Mouse (Mus musculus): ENCODE measurements around the gene Immt.
"Not testable (repeated sequence)": the region's sequence is repeated elsewhere in the genome, so short reads cannot be mapped to it uniquely, and the experiment has no call there.

Gene Immt

DNA sequence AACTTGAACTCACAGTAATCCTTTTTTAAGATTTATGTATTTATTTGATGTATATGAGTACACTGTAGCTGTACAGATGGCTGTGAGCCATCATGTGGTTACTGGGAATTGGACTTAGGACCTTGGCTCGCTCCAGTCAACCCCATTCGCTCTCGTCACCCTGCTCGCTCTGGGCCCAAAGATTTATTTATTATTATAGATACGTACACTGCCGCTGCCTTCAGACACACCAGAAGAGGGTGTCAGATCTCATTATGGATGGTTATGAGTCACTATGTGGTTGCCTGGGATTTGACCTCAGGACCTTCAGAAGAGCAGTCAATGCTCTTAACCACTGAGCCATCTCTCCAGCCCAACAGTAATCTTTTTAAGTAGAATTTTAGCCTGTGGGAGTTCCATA, 15.8 kb downstream of the Immt start:
- DNase-seq, result not testable (repeated sequence)

DNA sequence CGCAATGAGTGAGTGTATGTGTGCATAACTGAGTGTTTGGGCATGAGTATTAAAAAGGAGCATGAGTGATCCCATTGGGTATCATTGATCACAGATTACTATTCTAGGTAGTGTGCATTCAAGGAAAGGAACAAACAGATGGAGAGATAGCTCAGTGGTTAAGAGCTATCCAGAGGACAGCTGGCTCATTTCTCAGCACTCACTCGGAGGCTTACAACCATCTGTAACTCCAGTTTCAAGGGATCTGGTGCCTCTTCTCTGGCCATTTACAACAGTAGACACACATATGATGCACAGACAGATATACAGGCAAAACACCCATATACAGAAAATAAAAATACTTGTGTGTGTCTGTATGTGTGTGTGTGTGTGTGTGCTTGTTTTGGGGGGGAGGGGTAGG, 36.6 kb downstream of the Immt start:
- DNase-seq, result no peak

DNA sequence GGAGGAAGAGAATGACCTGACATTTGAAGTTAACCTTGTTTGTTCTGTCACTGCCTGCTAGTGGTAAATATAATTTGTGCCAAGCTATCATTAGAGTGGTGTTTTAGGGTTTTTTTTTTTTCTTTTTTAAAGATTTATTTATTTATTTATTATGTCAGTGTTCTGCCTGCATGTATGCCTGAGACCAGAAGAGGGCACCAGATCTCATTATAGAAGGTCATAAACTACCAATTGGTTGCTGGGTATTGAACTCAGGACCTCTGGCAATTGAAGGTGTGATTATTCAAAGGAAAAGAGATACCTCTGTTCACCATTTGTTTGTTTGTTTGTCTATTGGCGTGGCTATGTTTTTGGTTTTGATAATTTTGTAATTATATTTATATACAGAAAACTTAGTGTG, 37.7 kb downstream of the Immt start:
- DNase-seq, result no peak

DNA sequence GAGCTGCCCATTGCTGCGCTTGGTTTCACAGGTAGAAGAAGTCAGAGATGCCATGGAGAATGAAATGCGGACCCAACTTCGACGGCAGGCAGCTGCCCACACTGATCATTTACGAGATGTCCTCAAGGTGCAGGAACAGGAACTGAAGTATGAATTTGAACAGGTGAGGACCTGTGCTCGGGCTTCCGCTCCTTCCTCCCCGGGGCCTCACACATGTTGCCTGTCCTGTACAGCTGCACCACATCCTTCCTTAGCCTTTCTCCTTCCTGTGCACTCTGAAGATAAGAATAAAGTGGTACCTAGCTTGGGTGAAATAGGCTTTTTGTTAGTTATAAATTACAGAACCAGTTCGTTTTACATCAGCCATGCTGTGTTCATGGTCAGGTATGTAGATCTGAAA, 40.3 kb downstream of the Immt start:
- no peak for DNase-seq

DNA sequence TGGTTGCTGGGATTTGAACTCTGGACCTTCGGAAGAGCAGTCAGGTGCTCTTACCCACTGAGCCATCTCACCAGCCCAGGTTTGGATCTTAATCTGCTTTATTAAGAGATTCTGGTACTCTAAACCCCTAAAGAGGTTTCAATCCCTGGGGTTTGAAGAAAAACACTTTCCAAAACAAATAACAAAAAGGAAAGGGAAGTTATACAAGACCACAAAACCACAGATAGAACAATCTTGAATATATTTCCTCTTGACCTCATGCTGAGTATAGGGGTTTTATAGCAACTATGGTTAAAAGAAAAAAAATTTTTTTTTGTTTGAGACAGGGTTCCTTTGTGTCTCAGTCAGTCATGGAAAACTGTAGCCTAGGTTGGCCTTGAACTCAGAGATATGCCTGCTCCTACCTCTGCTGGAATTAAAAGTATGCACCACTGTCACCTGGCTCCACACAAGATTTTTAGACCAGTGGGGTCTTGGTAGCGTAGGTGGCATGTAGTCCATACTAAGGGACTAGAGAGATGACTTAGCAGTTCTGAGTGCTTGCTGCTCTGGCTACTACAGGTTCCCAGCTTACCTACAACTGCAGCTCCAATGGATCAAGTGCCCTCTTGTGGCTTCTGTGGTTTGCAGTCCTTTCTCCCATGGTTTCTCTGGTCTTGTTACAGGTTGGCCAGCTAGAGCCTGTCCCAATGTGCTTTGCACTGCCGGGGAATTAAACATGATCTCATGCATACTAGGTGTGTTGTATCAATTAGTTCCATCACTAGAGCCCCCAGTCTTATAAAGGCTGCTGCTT, 47.0 kb downstream of the Immt start:
- no peak for DNase-seq

DNA sequence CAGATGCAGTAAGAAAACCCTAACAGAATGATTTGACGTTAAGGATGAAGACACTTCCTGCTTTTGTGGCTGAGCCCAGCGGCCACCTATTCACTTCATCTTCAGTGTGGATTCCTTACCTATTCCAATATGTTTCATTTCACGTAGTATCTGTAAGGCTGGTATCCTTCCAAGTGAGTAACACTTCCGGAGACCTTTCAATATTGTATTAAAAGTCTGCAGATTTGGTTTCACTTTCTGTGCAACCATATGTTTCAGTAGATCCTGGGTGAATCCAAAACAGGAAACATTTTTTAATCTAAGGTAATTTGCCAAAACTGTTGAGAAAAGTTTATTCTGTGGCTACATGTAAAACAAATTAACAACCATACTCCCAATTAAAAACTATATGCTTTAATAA, 62.1 kb downstream of the Immt start:
- DNase-seq, result no peak

DNA sequence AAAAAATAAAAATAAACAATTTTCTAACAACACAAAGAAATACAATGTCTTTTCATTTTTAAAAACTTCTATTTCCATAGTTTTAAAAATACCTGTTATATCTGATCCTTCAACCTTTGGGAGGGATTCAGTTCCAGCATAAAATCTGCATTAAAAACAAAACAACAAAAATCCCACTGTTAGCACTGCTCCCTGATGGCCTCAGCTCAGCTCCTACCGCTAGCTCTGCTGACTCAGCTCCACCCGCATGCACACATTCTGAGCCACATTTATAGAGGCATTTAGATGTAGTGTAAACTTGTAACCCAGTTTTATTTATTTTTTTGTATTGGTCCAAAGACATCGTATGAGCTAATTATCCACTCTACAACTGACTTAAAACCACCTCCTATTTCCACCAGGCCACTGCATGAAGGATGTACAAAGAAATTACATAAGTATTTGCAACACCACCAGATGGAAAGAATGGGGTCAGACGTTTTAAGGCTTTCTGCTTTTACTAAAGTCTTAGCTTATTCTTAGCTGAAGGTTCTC, 76.6 kb downstream of the Immt start:
- DNase-seq, result no peak

DNA sequence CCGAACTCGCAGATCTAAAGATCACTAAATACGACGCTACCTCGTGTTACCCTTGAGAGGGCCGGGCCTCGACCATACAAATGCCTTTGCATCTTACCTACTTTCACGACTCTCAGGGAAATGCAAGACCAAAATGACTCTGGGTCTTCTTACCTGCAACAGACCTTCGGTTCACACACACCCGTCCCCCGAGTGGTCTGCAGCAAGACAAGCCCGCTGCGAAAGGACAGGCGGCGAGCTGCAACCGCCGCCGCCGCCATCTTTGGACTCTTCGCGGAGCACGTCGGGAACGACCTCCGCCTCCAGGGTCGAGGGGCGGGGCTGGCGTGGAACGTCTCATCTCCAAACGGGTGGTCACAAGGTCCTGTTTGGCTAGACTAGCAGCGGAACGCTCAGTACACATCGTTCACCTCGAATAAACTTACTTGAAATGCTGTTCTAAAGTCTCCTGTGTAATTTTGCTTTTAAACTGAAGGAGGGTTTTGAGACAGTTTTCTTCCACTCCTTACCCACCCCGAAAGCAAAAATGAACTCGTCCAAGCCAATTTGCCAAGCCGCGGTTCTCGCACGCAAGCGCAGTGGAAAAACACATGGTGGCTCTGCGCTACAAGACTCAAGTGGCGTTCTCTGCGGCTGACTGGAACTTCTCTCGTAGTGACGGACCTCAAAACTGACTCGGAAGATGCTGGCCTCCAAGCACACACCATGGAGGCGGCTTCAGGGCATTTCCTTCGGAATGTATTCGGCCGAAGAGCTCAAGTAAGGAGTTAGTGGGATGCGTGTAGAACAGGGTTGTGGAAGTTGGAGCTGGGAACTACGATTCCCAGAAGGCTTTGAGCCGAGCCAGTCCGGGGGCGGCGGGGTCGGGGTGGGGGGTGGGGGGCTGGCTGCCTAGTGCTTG, 77.6 kb downstream of the Immt start, which contains the start of the genes Ptcd3 and Polr1a:
TSS of gene Ptcd3 (minus strand) at position 270 of the 901 bp plus-strand sequence.
TSS of gene Polr1a (plus strand) at position 573 of the 901 bp plus-strand sequence.
- DNase-seq, result peak; percentile 91 to 94

DNA sequence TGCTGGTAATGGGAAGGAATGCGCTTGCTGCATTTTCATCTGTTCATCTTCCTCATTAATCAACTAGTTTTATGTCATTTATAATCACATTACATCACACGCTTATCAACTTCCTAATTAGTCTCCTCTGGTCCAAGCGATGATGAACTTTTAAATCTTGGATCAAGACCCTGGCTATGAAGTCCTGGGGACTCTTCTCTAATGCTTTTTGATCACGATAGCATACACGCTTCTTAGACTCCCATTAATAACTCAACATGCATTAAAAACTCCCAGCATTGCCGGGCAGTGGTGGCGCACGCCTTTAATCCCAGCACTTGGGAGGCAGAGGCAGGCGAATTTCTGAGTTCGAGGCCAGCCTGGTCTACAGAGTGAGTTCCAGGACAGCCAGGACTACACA, 78.3 kb downstream of the Immt start:
- no peak for DNase-seq

DNA sequence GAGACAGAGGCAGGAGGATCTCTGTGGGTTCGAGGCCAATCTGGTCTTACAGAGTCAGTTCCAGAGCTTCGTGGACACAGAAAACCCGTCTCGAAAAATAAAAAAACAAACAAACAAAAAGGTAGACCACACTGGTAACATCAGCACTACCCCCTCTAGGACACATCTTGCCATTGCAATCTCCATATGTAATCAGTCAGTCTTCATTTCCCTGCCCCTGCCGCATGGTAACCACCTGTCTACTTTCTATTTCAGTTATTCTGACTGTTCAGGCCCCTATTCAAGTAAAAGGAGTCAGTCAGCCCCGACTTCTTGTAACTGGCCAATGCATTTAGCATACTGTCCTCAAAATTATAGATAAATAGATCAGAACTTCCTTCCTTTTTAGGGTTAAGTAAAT, 78.7 kb downstream of the Immt start:
- DNase-seq, result no peak

DNA sequence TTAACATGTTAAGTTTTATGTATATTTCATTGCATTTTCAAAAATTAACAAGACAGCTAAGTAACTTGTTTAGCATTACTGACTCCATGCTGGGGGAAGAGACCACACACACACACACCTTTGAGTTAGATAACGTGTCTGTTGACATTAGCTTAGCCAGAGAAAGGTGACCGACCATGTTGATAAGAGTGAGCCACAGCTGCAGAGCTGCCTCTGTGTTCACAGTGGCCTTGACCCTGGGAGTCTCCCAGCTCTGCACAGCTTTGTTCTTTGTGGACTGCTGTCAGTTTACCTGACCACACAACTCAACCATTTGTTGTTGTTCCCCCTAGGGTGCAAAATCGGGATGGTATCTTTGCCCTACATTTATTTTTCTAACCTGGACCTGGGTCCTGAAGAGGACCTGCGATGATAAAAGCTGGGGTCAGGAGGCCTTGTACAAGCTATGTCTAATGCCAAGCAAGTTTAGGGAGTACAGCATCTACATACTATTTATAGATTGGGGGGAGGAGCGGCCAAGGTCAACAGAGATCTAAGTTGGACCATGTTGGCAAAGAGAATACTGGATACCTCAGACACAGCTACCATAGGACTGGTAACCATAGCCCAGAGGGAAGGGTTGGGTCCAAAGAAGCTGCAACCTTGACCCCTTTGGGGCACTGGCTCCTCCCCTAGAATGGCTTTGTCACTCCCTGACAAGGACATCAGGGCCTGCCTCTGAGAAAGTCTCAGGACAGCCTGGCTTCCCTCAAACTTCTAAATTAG, 80.7 kb downstream of the Immt start:
- no peak for DNase-seq

DNA sequence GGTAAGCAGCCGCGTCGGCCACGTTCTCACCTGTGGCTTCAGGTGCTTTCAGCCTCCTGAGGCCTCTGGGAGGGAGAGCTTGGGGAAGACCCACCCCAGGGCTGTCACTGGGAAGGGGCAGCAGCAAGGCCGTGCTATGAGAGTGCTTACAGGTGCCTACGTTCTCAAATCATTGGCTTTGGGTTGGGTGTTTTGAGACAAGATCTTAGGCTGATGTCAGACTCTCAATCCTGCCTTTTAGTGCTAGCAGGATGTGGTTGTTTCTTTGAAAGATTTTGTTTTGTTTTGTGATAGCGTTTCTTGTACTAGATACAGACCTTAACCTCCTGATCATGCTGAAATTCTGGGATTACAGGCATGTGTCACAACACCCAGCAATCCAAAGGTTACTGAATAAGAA, 89.6 kb downstream of the Immt start:
- no peak for DNase-seq

DNA sequence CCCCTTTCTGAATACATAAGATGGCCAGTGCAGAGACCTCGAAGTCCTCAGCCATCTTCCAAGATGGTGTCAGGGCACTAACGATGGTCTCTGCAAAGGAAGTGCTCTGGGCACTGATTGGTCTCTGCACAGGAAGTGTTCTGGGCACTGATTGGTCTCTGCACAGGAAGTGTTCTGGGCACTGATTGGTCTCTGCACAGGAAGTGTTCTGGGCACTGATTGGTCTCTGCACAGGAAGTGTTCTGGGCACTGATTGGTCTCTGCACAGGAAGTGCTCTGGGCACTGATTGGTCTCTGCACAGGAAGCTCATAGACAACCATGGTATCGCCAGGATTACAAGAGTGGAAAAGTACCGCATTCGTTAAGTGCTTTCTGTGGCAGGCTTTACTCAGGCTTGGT, 94.1 kb downstream of the Immt start:
- DNase-seq, result not testable (repeated sequence)
